Mouse (Mus musculus) stomach, postnatal 0 days (tissue): ENCODE measurements around the gene Ttc4. TPM values are rescaled to one million over a fixed set of nuclear protein-coding genes. Genes with fewer than 3 reads are reported as not detected.
A peak's percentile ranks its signal among the peaks of the same experiment; 100 is the strongest.

Experiments used
- ATAC-seq: fragments of 200-750 bp; cut with Nextera tagmentation; 2 replicates; pipeline ENCODE4 v1.8.0; 2017; ENCODE audit not compliant: low FRiP score, low TSS enrichment
- DNase-seq: peaks from one replicate; pipeline ENCODE4 v3.0.0-alpha.2; 2016; ENCODE audit warnings: low spot score
- H3K27ac ChIP-seq: fragments of 300-500 bp; sonication (generic); replicated peaks from 2 replicates; pipeline ENCODE4 v1.5.1; 2014; ENCODE audit warnings: mild to moderate bottlenecking, control low read depth
- H3K27me3 ChIP-seq: fragments of 300-500 bp; sonication (generic); 2 replicates; pipeline ENCODE4 v1.6.1; 2014; ENCODE audit warnings: low read length; ENCODE audit not compliant: control insufficient read depth, insufficient read depth
- H3K36me3 ChIP-seq: fragments of 300-500 bp; sonication (generic); 2 replicates; pipeline ENCODE4 v1.6.1; 2014; ENCODE audit warnings: low read length, mixed read lengths; ENCODE audit not compliant: control insufficient read depth, insufficient read depth
- H3K4me1 ChIP-seq: fragments of 300-500 bp; sonication (generic); replicated peaks from 2 replicates; pipeline ENCODE4 v1.6.1; 2014; ENCODE audit warnings: antibody characterized with exemption; ENCODE audit not compliant: control insufficient read depth, insufficient read depth
- H3K4me2 ChIP-seq: fragments of 300-500 bp; sonication (generic); replicated peaks from 2 replicates; pipeline ENCODE4 v1.6.1; 2014; ENCODE audit warnings: low read depth, mild to moderate bottlenecking, control low read depth, moderate library complexity
- H3K4me3 ChIP-seq: fragments of 300-500 bp; sonication (generic); 2 replicates; pipeline ENCODE4 v1.5.1; 2014; ENCODE audit warnings: low read depth, low read length, control low read depth
- H3K9ac ChIP-seq: fragments of 300-500 bp; sonication (generic); 2 replicates; pipeline ENCODE4 v1.6.1; 2014; ENCODE audit warnings: mild to moderate bottlenecking, low read length, control low read depth, mixed read lengths
- H3K9me3 ChIP-seq: fragments of 300-500 bp; sonication (generic); 2 replicates; pipeline ENCODE4 v1.6.1; 2016; ENCODE audit warnings: low read length; ENCODE audit not compliant: control insufficient read depth
- CTCF ChIP-seq: IDR thresholded peaks from 2 replicates; pipeline ENCODE4 v1.5.1; 2016; ENCODE audit warnings: antibody characterized with exemption, low read depth, mild to moderate bottlenecking, moderate library complexity
- EP300 ChIP-seq: optimal IDR thresholded peaks from 2 replicates; pipeline ENCODE3; 2016; ENCODE audit warnings: antibody characterized with exemption
- WGBS: fragments of 180-500 bp; shearing (Covaris S2); extraction: QIAGEN DNeasy Blood & Tissue Kit; methylation state at CpG from one replicate; pipeline ENCODE4 v1.1.7; 2014; 5-methylcytosine and 5-hydroxymethylcytosine counted together
- polyA plus RNA-seq: library from polyadenylated mRNA; unstranded; fragments of >200 nt; fragmentation: Nextera tagmentation; extraction: Ambion mirVana; gene quantifications from 2 replicates; pipeline ENCODE4 v1.2.1, GENCODE M21; 2015

The Ttc4 gene
- polyA plus RNA-seq, 1 experiment from 2014 or later, result 25.5 TPM

GRCm38 (mm10) chr4:106615637-106616036, 63.1 kb downstream of the Ttc4 start:
- no peaks in the 10 kb centered on the region for H3K27me3 ChIP-seq
- ATAC-seq, result no peak
- no peak for DNase-seq
- H3K4me2 ChIP-seq, result no peak overlapping the region
- WGBS, result 74% methylated on average over 12 of the region's 12 CpGs
- no peak overlapping the region for H3K9ac ChIP-seq
- H3K4me1 ChIP-seq, result no peaks in the 10 kb centered on the region; the same call in 1 of the 2 replicates
- H3K9me3 ChIP-seq, result no peaks in the 10 kb centered on the region
- no peaks in the 10 kb centered on the region for H3K36me3 ChIP-seq
- TF ChIP-seq EP300 (no peak), CTCF (no peak)
- H3K27ac ChIP-seq, result no peak overlapping the region
- H3K4me3 ChIP-seq, result no peak overlapping the region

GRCm38 (mm10) chr4:106614881-106615280, 63.9 kb downstream of the Ttc4 start:
- ATAC-seq (no peak), DNase-seq (no peak)
- 86% methylated on average over 9 of the region's 9 CpGs for WGBS
- TF ChIP-seq EP300 (no peak), CTCF (no peak)
- Histone ChIP-seq H3K4me2 (no peak overlapping the region), H3K27ac (no peak overlapping the region), H3K36me3 (no peaks in the 10 kb centered on the region), H3K4me1 (no peaks in the 10 kb centered on the region; the same call in 1 of the 2 replicates), H3K9me3 (no peaks in the 10 kb centered on the region), H3K27me3 (no peaks in the 10 kb centered on the region), H3K9ac (no peak overlapping the region), H3K4me3 (no peak overlapping the region)

- ATAC-seq (peak; percentile 29; the same call in 1 of the 2 replicates), DNase-seq (peak; percentile 69)
- no peak overlapping the region for H3K27ac ChIP-seq
- no peak overlapping the region for H3K4me2 ChIP-seq
- H3K9me3 ChIP-seq, result no peaks in the 10 kb centered on the region
- H3K4me1 ChIP-seq, result no peaks in the 10 kb centered on the region; the same call in 1 of the 2 replicates
- H3K27me3 ChIP-seq, result no peaks in the 10 kb centered on the region
- H3K36me3 ChIP-seq, result no peaks in the 10 kb centered on the region
- H3K9ac ChIP-seq, result no peak overlapping the region
- 45% methylated on average over 7 of the region's 7 CpGs for WGBS
- peak; percentile 97 for TF ChIP-seq CTCF
- TF ChIP-seq EP300, result no peak
- no peak overlapping the region for H3K4me3 ChIP-seq
These were observed 64.5 kb downstream of the Ttc4 start for GRCm38 (mm10) chr4:106614180-106614797.

GRCm38 (mm10) chr4:106613560-106613959, 65.2 kb downstream of the Ttc4 start:
- DNase-seq (peak; percentile 40), ATAC-seq (no peak)
- Histone ChIP-seq H3K9me3 (no peaks in the 10 kb centered on the region), H3K27me3 (no peaks in the 10 kb centered on the region), H3K9ac (no peak overlapping the region), H3K4me1 (no peaks in the 10 kb centered on the region; the same call in 1 of the 2 replicates), H3K27ac (no peak overlapping the region), H3K4me2 (no peak overlapping the region), H3K36me3 (no peaks in the 10 kb centered on the region), H3K4me3 (no peak overlapping the region)
- TF ChIP-seq EP300 (no peak), CTCF (no peak)
- 64% methylated on average over 3 of the region's 3 CpGs for WGBS

GRCm38 (mm10) chr4:106613105-106613504, 65.6 kb downstream of the Ttc4 start:
- H3K4me2 ChIP-seq, result no peak overlapping the region
- H3K27me3 ChIP-seq, result no peaks in the 10 kb centered on the region
- H3K27ac ChIP-seq, result no peak overlapping the region
- DNase-seq (no peak), ATAC-seq (0 out of 2 replicates have a peak, but pooled peaks have one; percentile 9)
- no peak overlapping the region for H3K4me3 ChIP-seq
- TF ChIP-seq CTCF, result no peak
- no peak for TF ChIP-seq EP300
- H3K36me3 ChIP-seq, result no peaks in the 10 kb centered on the region
- no peaks in the 10 kb centered on the region; the same call in 1 of the 2 replicates for H3K4me1 ChIP-seq
- H3K9ac ChIP-seq, result no peak overlapping the region
- H3K9me3 ChIP-seq, result no peaks in the 10 kb centered on the region
- WGBS, result 76% methylated on average over 8 of the region's 8 CpGs

Other genes starting within 250 kb of the Ttc4 start
- 4.0 and 6.8 TPM in 2 replicates for gene Pcsk9, start 214.6 kb downstream of the Ttc4 start, polyA plus RNA-seq
- 0.35 and 0.38 TPM in 2 replicates for gene Bsnd, start 186.7 kb downstream of the Ttc4 start, polyA plus RNA-seq
- 4.7 and 7.1 TPM in 2 replicates for gene Dhcr24, start 117.9 kb downstream of the Ttc4 start, polyA plus RNA-seq
- gene Lexm, start 61.7 kb downstream of the Ttc4 start, polyA plus RNA-seq, result 0.08 TPM in 1 of 2 replicates, not detected in the other
- gene Ttc22, start 56.5 kb downstream of the Ttc4 start, polyA plus RNA-seq, result 26.9 and 28.2 TPM in 2 replicates
- 5.9 and 7.3 TPM in 2 replicates for gene Pars2, start 27.9 kb downstream of the Ttc4 start, polyA plus RNA-seq
- gene Mroh7, start 52.0 kb upstream of the Ttc4 start, polyA plus RNA-seq, result 0.05 and 0.15 TPM in 2 replicates
- gene Fam151a, start 54.9 kb upstream of the Ttc4 start, polyA plus RNA-seq, result 0.39 and 0.41 TPM in 2 replicates
- 2.8 and 3.1 TPM in 2 replicates for gene Acot11, start 126.1 kb upstream of the Ttc4 start, polyA plus RNA-seq
- 39.3 and 50.0 TPM in 2 replicates for gene Ssbp3, start 231.8 kb upstream of the Ttc4 start, polyA plus RNA-seq